Mouse (Mus musculus) ES-E14 (cell line): ENCODE data around the gene Hoxb13.

Experiments used
- CHD2 ChIP-seq: IDR thresholded peaks from 2 replicates; pipeline ENCODE4 v1.6.1; 2014; ENCODE audit warnings: mild to moderate bottlenecking, low read depth, low read length, inconsistent platforms
- HCFC1 ChIP-seq: IDR thresholded peaks from 2 replicates; pipeline ENCODE4 v1.6.1; 2012; ENCODE audit warnings: low read length, inconsistent platforms, borderline replicate concordance; ENCODE audit not compliant: insufficient read depth
- MAFK ChIP-seq: IDR thresholded peaks from 2 replicates; pipeline ENCODE4 v1.6.1; 2014; ENCODE audit warnings: mild to moderate bottlenecking, low read depth, low read length, inconsistent platforms; ENCODE audit not compliant: insufficient read depth
- ZC3H11A ChIP-seq: IDR thresholded peaks from 2 replicates; pipeline ENCODE4 v1.6.1; 2012; ENCODE audit warnings: low read depth, mild to moderate bottlenecking, inconsistent platforms, low read length, borderline replicate concordance
- ZNF384 ChIP-seq: IDR thresholded peaks from 2 replicates; pipeline ENCODE4 v1.6.1; 2012; ENCODE audit warnings: low read depth, low read length, inconsistent platforms

GRCm38 (mm10) chr11:96204351-96204750 lies 10.2 kb downstream of the Hoxb13 start:
- TF ChIP-seq MAFK = no peak
- no peak for TF ChIP-seq HCFC1
- no peak for TF ChIP-seq ZNF384
- no peak for TF ChIP-seq CHD2
- TF ChIP-seq ZC3H11A = no peak
